Mouse (Mus musculus) heart, embryonic 12.5 days (tissue): ENCODE results near the gene Dao. TPM values are rescaled to one million over a fixed set of nuclear protein-coding genes. Genes with fewer than 3 reads are reported as not detected.

Experiments used
- ATAC-seq: fragments of 200-750 bp; cut with Nextera tagmentation; 2 replicates; pipeline ENCODE4 v1.8.0; 2017; ENCODE audit warnings: moderate TSS enrichment, moderate library complexity; ENCODE audit not compliant: insufficient number of reproducible peaks, low FRiP score
- H3K27ac ChIP-seq: fragments of 300-500 bp; sonication (generic); 2 replicates; pipeline ENCODE4 v1.5.1; 2016; ENCODE audit warnings: mild to moderate bottlenecking, moderate library complexity; ENCODE audit not compliant: poor library complexity, severe bottlenecking
- H3K27me3 ChIP-seq: fragments of 300-500 bp; sonication (generic); replicated peaks from 2 replicates; pipeline ENCODE4 v1.6.1; 2016; ENCODE audit warnings: mild to moderate bottlenecking, moderate library complexity
- H3K36me3 ChIP-seq: fragments of 300-500 bp; sonication (generic); 2 replicates; pipeline ENCODE4 v1.6.1; 2016; ENCODE audit warnings: mild to moderate bottlenecking, moderate library complexity
- H3K4me1 ChIP-seq: fragments of 300-500 bp; sonication (generic); replicated peaks from 2 replicates; pipeline ENCODE4 v1.6.1; 2016; ENCODE audit warnings: mild to moderate bottlenecking
- H3K4me2 ChIP-seq: fragments of 300-500 bp; sonication (generic); 2 replicates; pipeline ENCODE4 v1.6.1; 2016; ENCODE audit warnings: mild to moderate bottlenecking, moderate library complexity
- H3K4me3 ChIP-seq: fragments of 300-500 bp; sonication (generic); 2 replicates; pipeline ENCODE4 v1.5.1; 2016; ENCODE audit warnings: mild to moderate bottlenecking
- H3K9ac ChIP-seq: fragments of 300-500 bp; sonication (generic); 2 replicates; pipeline ENCODE4 v1.6.1; 2016; ENCODE audit warnings: mild to moderate bottlenecking, moderate library complexity
- H3K9me3 ChIP-seq: fragments of 300-500 bp; sonication (generic); replicated peaks from 2 replicates; pipeline ENCODE4 v1.6.1; 2016; ENCODE audit warnings: mild to moderate bottlenecking, moderate library complexity
- WGBS: fragments of 180-500 bp; shearing (Covaris S2); methylation state at CpG from one replicate; pipeline ENCODE4 v1.1.7; 2016; 5-methylcytosine and 5-hydroxymethylcytosine counted together
- polyA plus RNA-seq: library from polyadenylated mRNA; unstranded; fragments of >200 nt; fragmentation: Nextera tagmentation; extraction: Ambion mirVana; gene quantifications from 2 replicates; pipeline ENCODE4 v1.2.1, GENCODE M21; 2016

Gene Dao
- polyA plus RNA-seq, 1 experiment from 2014 or later = not detected

- peaks cover 73% of the 10 kb centered on the region for H3K4me1 ChIP-seq
- 32% methylated on average over 6 of the region's 6 CpGs for WGBS
- no peaks in the 10 kb centered on the region for H3K9me3 ChIP-seq
- H3K36me3 ChIP-seq = peaks cover 19% of the 10 kb centered on the region; the same call in 1 of the 2 replicates
- H3K27me3 ChIP-seq = no peaks in the 10 kb centered on the region
- no peak overlapping the region for H3K9ac ChIP-seq
- H3K4me2 ChIP-seq = no peak overlapping the region
- H3K4me3 ChIP-seq = no peak overlapping the region
- no peak for ATAC-seq
- H3K27ac ChIP-seq = no peak overlapping the region
Measured at GRCm38 (mm10) chr5:113983541-113983940, 20.0 kb upstream of the Dao start.

- WGBS = 66% methylated on average over 13 of the region's 13 CpGs
- Histone ChIP-seq H3K4me1 (peaks cover 74% of the 10 kb centered on the region), H3K27ac (no peak overlapping the region)
Measured at GRCm38 (mm10) chr5:113984025-113984740, 19.3 kb upstream of the Dao start.

GRCm38 (mm10) chr5:113985737-113986136, 17.8 kb upstream of the Dao start:
- H3K27me3 ChIP-seq = no peaks in the 10 kb centered on the region
- H3K4me1 ChIP-seq = peaks cover 78% of the 10 kb centered on the region
- peak overlapping the region; percentile 37; the same call in 1 of the 2 replicates for H3K9ac ChIP-seq
- 69% methylated on average over 2 of the region's 2 CpGs for WGBS
- no peak overlapping the region for H3K4me3 ChIP-seq
- ATAC-seq = no peak
- no peak overlapping the region for H3K4me2 ChIP-seq
- H3K27ac ChIP-seq = peak overlapping the region; percentile 69; the same call in 1 of the 2 replicates
- H3K9me3 ChIP-seq = no peaks in the 10 kb centered on the region
- H3K36me3 ChIP-seq = peaks cover 25% of the 10 kb centered on the region

More at GRCm38 (mm10) chr5:113984025-113984740, 19.3 kb upstream of the Dao start:
- H3K27me3 ChIP-seq = no peaks in the 10 kb centered on the region
- no peak overlapping the region for H3K4me3 ChIP-seq
- no peaks in the 10 kb centered on the region for H3K9me3 ChIP-seq
- H3K4me2 ChIP-seq = 0 out of 2 replicates have a peak overlapping the region, but pooled peaks have one; percentile 2
- ATAC-seq = no peak
- H3K9ac ChIP-seq = 0 out of 2 replicates have a peak overlapping the region, but pooled peaks have one; percentile 20
- peaks cover 24% of the 10 kb centered on the region for H3K36me3 ChIP-seq

- Histone ChIP-seq H3K27me3 (no peaks in the 10 kb centered on the region), H3K9me3 (no peaks in the 10 kb centered on the region), H3K9ac (peak overlapping the region; percentile 37; the same call in 1 of the 2 replicates), H3K4me1 (peaks cover 79% of the 10 kb centered on the region), H3K27ac (peak overlapping the region; percentile 69), H3K4me2 (peak overlapping the region; percentile 16; the same call in 1 of the 2 replicates), H3K36me3 (peaks cover 20% of the 10 kb centered on the region), H3K4me3 (no peak overlapping the region)
- WGBS = 35% methylated on average over 9 of the region's 9 CpGs
- no peak for ATAC-seq
Measured at GRCm38 (mm10) chr5:113986182-113986961, 17.1 kb upstream of the Dao start.

- Histone ChIP-seq H3K36me3 (peaks cover 12% of the 10 kb centered on the region), H3K27me3 (no peaks in the 10 kb centered on the region), H3K4me3 (no peak overlapping the region), H3K4me1 (peaks cover 73% of the 10 kb centered on the region), H3K9me3 (no peaks in the 10 kb centered on the region), H3K4me2 (peak overlapping the region; percentile 5; the same call in 1 of the 2 replicates), H3K27ac (no peak overlapping the region), H3K9ac (no peak overlapping the region)
- WGBS = 62% methylated on average over 20 of the region's 20 CpGs
- ATAC-seq = no peak
Measured at GRCm38 (mm10) chr5:113989437-113990024, 14.0 kb upstream of the Dao start.

GRCm38 (mm10) chr5:113990593-113990992, 12.9 kb upstream of the Dao start:
- H3K9ac ChIP-seq = no peak overlapping the region
- no peak overlapping the region for H3K4me3 ChIP-seq
- H3K9me3 ChIP-seq = no peaks in the 10 kb centered on the region
- H3K4me2 ChIP-seq = no peak overlapping the region
- peaks cover 64% of the 10 kb centered on the region for H3K4me1 ChIP-seq
- no peak overlapping the region for H3K27ac ChIP-seq
- WGBS = 89% methylated on average over 5 of the region's 5 CpGs
- ATAC-seq = no peak
- H3K36me3 ChIP-seq = peaks cover 12% of the 10 kb centered on the region
- H3K27me3 ChIP-seq = no peaks in the 10 kb centered on the region

GRCm38 (mm10) chr5:113991141-113991540, 12.4 kb upstream of the Dao start:
- Histone ChIP-seq H3K4me3 (no peak overlapping the region), H3K9me3 (no peaks in the 10 kb centered on the region), H3K4me1 (peaks cover 62% of the 10 kb centered on the region), H3K27ac (no peak overlapping the region), H3K9ac (peak overlapping the region; percentile 31; the same call in 1 of the 2 replicates), H3K4me2 (peak overlapping the region; percentile 89), H3K36me3 (peaks cover 12% of the 10 kb centered on the region), H3K27me3 (no peaks in the 10 kb centered on the region)
- no peak for ATAC-seq
- 37% methylated on average over 7 of the region's 7 CpGs for WGBS

GRCm38 (mm10) chr5:113992339-113992831, 11.1 kb upstream of the Dao start:
- H3K27ac ChIP-seq = peak overlapping the region; percentile 93
- peak overlapping the region; percentile 92 for H3K9ac ChIP-seq
- peaks cover 56% of the 10 kb centered on the region for H3K4me1 ChIP-seq
- no peak for ATAC-seq
- H3K9me3 ChIP-seq = no peaks in the 10 kb centered on the region
- no peaks in the 10 kb centered on the region for H3K27me3 ChIP-seq
- H3K4me2 ChIP-seq = peak overlapping the region; percentile 89
- WGBS = 16% methylated on average over 12 of the region's 12 CpGs
- peaks cover 12% of the 10 kb centered on the region for H3K36me3 ChIP-seq
- H3K4me3 ChIP-seq = peak overlapping the region; percentile 89

- Histone ChIP-seq H3K4me3 (peak overlapping the region; percentile 89), H3K36me3 (peaks cover 9% of the 10 kb centered on the region), H3K4me2 (peak overlapping the region; percentile 89), H3K27me3 (no peaks in the 10 kb centered on the region), H3K4me1 (peaks cover 55% of the 10 kb centered on the region), H3K27ac (peak overlapping the region; percentile 93), H3K9ac (peak overlapping the region; percentile 92), H3K9me3 (no peaks in the 10 kb centered on the region)
- peak; percentile 42 for ATAC-seq
- WGBS = under 1% methylated on average over 22 of the region's 22 CpGs
Measured at GRCm38 (mm10) chr5:113993031-113993486, 10.4 kb upstream of the Dao start.

- ATAC-seq = peak; percentile 89
- under 1% methylated on average over 44 of the region's 83 CpGs for WGBS
- H3K4me1 ChIP-seq = peaks cover 55% of the 10 kb centered on the region
- peak within 1 kb of the TSS; percentile 93 for H3K27ac ChIP-seq
- H3K4me3 ChIP-seq = peak within 1 kb of the TSS; percentile 89
- H3K9ac ChIP-seq = peak within 1 kb of the TSS; percentile 92
- no peaks in the 10 kb centered on the region for H3K9me3 ChIP-seq
- no peaks in the 10 kb centered on the region for H3K27me3 ChIP-seq
- peak within 1 kb of the TSS; percentile 89 for H3K4me2 ChIP-seq
- H3K36me3 ChIP-seq = peaks cover 7% of the 10 kb centered on the region
Measured at GRCm38 (mm10) chr5:113993487-113994465, 9.7 kb upstream of the Dao start, which contains the start of gene Ssh1. Gene Ssh1, minus strand, starts transcription at chr5:113993894.
